Mouse (Mus musculus): ENCODE data around the gene Parp6. TPM values are rescaled to one million over a fixed set of nuclear protein-coding genes. Genes with fewer than 3 reads are reported as not detected.

Parp6 gene
- polyA plus RNA-seq, 1 experiment from 2014 or later = 13.3 TPM

DNA sequence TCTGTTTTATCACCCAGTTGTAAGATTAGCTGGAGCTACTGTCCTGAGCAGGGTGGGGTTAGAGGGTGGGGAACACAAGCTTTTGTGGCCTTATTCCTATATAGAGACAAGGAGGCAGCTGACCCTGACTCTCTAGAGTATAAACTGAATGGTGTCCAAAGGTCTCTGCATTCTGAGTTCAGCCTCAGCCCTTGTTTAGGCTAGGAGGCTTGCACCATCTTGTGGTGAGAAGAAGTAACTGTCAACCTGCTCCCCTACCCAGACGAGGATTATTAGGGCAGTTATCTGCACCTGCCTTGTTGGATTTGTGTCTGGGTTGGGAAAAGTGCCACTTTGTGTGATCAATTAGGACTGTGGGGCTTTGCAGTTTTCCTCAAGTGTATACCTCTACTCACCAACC lies 61.2 kb downstream of the Parp6 start:
- Histone ChIP-seq H3K27me3 (ENCODE audit: control insufficient read depth, insufficient read depth, low read length) (no peaks in the 10 kb centered on the region), H3K36me3 (ENCODE audit: control insufficient read depth, insufficient read depth, low read length) (peaks cover 24% of the 10 kb centered on the region), H3K9me3 (ENCODE audit: control insufficient read depth, low read length) (no peaks in the 10 kb centered on the region), H3K4me1 (replicated peaks; ENCODE audit: control insufficient read depth, insufficient read depth) (peaks cover 3% of the 10 kb centered on the region; the same call in 1 of the 2 replicates), H3K4me2 (replicated peaks; ENCODE audit: low read depth) (no peak overlapping the region), H3K9ac (ENCODE audit: low read length) (no peak overlapping the region), H3K27ac (replicated peaks) (no peak overlapping the region), H3K4me3 (ENCODE audit: low read depth, low read length) (no peak overlapping the region)
- WGBS = 6% methylated on average over 1 of the region's 1 CpGs
- TF ChIP-seq CTCF (IDR thresholded peaks at IDR 0.05; ENCODE audit: low read depth) (peak; percentile 88), EP300 (optimal IDR thresholded peaks at IDR 0.05) (no peak)
- peak; percentile 40 for DNase-seq (ENCODE audit: low spot score)
- peak; percentile 47 for ATAC-seq (ENCODE audit: low FRiP score, low TSS enrichment)

DNA sequence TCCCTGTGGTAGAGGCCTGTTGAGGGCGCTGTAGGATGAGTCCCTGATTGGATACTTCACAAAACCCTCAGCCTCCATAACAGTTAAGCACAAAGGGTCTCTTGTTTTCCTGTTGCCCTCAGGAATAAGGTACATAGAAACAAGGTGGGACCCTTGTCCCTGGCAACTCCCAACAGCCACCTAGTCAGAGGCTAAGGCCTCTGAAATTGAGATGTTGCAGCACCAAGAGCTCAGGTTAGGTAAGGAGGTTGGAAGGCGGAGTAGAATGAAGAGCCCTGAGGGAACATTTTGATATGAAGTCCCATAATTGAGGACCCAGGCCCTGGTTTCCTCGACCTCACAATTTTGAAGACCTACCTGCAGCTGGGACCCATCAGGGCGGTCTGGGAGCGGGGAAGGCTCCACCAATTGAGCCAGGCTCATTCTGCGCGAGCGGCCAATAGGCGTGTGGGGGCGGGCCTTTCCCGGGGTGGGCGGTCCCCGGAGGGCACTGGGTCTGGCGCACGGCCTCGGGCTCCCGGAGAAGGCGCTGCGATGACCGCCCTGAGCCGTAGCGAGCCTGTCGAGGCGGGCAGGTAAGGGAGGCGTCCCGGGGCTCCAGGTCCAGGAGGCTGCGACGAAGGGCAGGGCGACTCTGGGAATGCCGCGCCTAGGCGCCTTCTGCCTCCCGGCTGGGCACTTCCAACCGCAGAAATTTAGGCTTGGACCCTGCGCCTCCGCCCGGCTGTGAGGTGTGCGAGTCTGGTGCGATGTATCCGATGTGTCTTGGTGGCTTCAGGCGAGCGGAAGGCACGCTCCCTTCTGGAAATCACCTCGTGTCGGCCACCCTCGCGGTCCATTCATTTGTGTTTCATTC lies 62.8 kb downstream of the Parp6 start, which contains the start of gene Gramd2:
Gramd2 (plus strand) TSS at position 467 of the 856 bp plus-strand sequence.
- peak within 1 kb of the TSS; percentile 81 for H3K27ac ChIP-seq (replicated peaks)

GRCm38 (mm10) chr9:59680534-59680875 lies 63.4 kb downstream of the Parp6 start:
- Histone ChIP-seq H3K9ac (ENCODE audit: low read length) (peak overlapping the region; percentile 66), H3K36me3 (ENCODE audit: control insufficient read depth, insufficient read depth, low read length) (peaks cover 6% of the 10 kb centered on the region; the same call in 1 of the 2 replicates), H3K9me3 (ENCODE audit: control insufficient read depth, low read length) (no peaks in the 10 kb centered on the region), H3K4me1 (replicated peaks; ENCODE audit: control insufficient read depth, insufficient read depth) (peaks cover 3% of the 10 kb centered on the region; the same call in 1 of the 2 replicates), H3K27ac (replicated peaks) (peak overlapping the region; percentile 81), H3K4me2 (replicated peaks; ENCODE audit: low read depth) (peak overlapping the region; percentile 83), H3K4me3 (ENCODE audit: low read depth, low read length) (peak overlapping the region; percentile 54), H3K27me3 (ENCODE audit: control insufficient read depth, insufficient read depth, low read length) (no peaks in the 10 kb centered on the region)
- ATAC-seq (ENCODE audit: low FRiP score, low TSS enrichment) (peak; percentile 56), DNase-seq (ENCODE audit: low spot score) (peak; percentile 61)
- no peak for TF ChIP-seq EP300 (optimal IDR thresholded peaks at IDR 0.05)
- no peak for TF ChIP-seq CTCF (IDR thresholded peaks at IDR 0.05; ENCODE audit: low read depth)
- 16% methylated on average over 16 of the region's 16 CpGs for WGBS

More for the DNA sequence above, 62.8 kb downstream of the Parp6 start, which contains the start of gene Gramd2:
- 2% methylated on average over 47 of the region's 47 CpGs for WGBS
- Histone ChIP-seq H3K9me3 (ENCODE audit: control insufficient read depth, low read length) (no peaks in the 10 kb centered on the region), H3K4me3 (ENCODE audit: low read depth, low read length) (peak within 1 kb of the TSS; percentile 54), H3K4me1 (replicated peaks; ENCODE audit: control insufficient read depth, insufficient read depth) (peaks cover 3% of the 10 kb centered on the region; the same call in 1 of the 2 replicates), H3K36me3 (ENCODE audit: control insufficient read depth, insufficient read depth, low read length) (peaks cover 12% of the 10 kb centered on the region), H3K9ac (ENCODE audit: low read length) (peak within 1 kb of the TSS; percentile 66), H3K27me3 (ENCODE audit: control insufficient read depth, insufficient read depth, low read length) (no peaks in the 10 kb centered on the region), H3K4me2 (replicated peaks; ENCODE audit: low read depth) (peak within 1 kb of the TSS; percentile 83)
- ATAC-seq (ENCODE audit: low FRiP score, low TSS enrichment) (peak; percentile 92), DNase-seq (ENCODE audit: low spot score) (peak; percentile 95)
- TF ChIP-seq EP300 (optimal IDR thresholded peaks at IDR 0.05) (no peak), CTCF (IDR thresholded peaks at IDR 0.05; ENCODE audit: low read depth) (no peak)

DNA sequence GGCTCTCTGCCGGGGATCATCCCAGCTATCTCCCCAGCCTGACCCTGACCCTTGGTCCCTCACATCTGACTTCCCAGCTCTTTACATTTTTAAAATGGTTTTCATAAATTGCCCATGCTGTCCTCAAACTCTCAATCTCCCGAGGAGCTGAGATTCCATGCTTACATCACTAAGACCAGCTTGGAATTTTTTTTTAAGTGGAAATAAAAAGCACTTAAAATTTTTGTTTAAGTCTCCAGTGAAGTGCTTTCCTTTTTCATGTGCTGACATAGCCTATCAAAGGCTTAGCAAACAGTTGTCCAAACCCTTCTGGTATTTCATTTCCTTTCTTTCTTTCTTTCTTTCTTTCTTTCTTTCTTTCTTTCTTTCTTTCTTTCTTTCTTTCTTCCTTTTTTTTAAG lies 66.9 kb downstream of the Parp6 start:
- Histone ChIP-seq H3K36me3 (ENCODE audit: control insufficient read depth, insufficient read depth, low read length) (no peaks in the 10 kb centered on the region), H3K27ac (replicated peaks) (no peak overlapping the region), H3K9me3 (ENCODE audit: control insufficient read depth, low read length) (no peaks in the 10 kb centered on the region), H3K4me3 (ENCODE audit: low read depth, low read length) (no peak overlapping the region), H3K27me3 (ENCODE audit: control insufficient read depth, insufficient read depth, low read length) (no peaks in the 10 kb centered on the region), H3K4me1 (replicated peaks; ENCODE audit: control insufficient read depth, insufficient read depth) (peaks cover 3% of the 10 kb centered on the region; the same call in 1 of the 2 replicates), H3K4me2 (replicated peaks; ENCODE audit: low read depth) (no peak overlapping the region), H3K9ac (ENCODE audit: low read length) (no peak overlapping the region)
- DNase-seq (ENCODE audit: low spot score) = no peak
- TF ChIP-seq EP300 (optimal IDR thresholded peaks at IDR 0.05) (no peak), CTCF (IDR thresholded peaks at IDR 0.05; ENCODE audit: low read depth) (no peak)
- WGBS = 47% methylated on average over 2 of the region's 2 CpGs
- no peak for ATAC-seq (ENCODE audit: low FRiP score, low TSS enrichment)

GRCm38 (mm10) chr9:59687416-59688046 lies 70.4 kb downstream of the Parp6 start:
- Histone ChIP-seq H3K27me3 (ENCODE audit: control insufficient read depth, insufficient read depth, low read length) (no peaks in the 10 kb centered on the region), H3K9me3 (ENCODE audit: control insufficient read depth, low read length) (no peaks in the 10 kb centered on the region), H3K27ac (replicated peaks) (peak overlapping the region; percentile 61; the same call in 1 of the 2 replicates), H3K36me3 (ENCODE audit: control insufficient read depth, insufficient read depth, low read length) (no peaks in the 10 kb centered on the region), H3K9ac (ENCODE audit: low read length) (no peak overlapping the region), H3K4me1 (replicated peaks; ENCODE audit: control insufficient read depth, insufficient read depth) (peaks cover 8% of the 10 kb centered on the region), H3K4me2 (replicated peaks; ENCODE audit: low read depth) (no peak overlapping the region), H3K4me3 (ENCODE audit: low read depth, low read length) (no peak overlapping the region)
- peak; percentile 71 for ATAC-seq (ENCODE audit: low FRiP score, low TSS enrichment)
- whole genome bisulfite sequencing = 25% methylated on average over 6 of the region's 6 CpGs
- TF ChIP-seq CTCF (IDR thresholded peaks at IDR 0.05; ENCODE audit: low read depth) (no peak), EP300 (optimal IDR thresholded peaks at IDR 0.05) (no peak)
- no peak for DNase-seq (ENCODE audit: low spot score)
